Mouse (Mus musculus): ENCODE measurements around the gene Actr5. TPM values are rescaled to one million over a fixed set of nuclear protein-coding genes. Genes with fewer than 3 reads are reported as not detected.

The Actr5 gene
- polyA plus RNA-seq, 1 experiment: 0.53 TPM

DNA sequence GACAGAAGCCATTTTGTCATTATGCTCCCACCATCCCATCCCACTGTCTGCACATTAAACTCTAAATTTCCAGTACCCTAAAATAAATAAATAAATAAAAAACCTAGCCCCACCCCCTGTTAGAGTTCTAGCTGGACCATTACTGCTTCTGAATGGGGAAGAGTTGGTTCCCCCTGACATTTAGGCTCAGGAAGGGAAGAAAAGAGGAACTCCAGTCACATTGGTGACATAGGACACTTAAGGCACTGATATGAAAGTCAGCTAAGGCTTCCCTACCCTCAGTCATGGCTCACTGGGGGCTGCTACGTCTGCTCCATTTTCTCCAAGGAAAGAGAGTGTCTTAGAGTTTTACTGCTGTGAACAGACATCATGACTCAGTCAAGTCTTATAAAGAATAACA lies 27.9 kb upstream of the Actr5 start:
- no peaks in the 10 kb centered on the region for H3K9me3 ChIP-seq (ENCODE audit: control insufficient read depth, low read length)
- no peaks in the 10 kb centered on the region for H3K36me3 ChIP-seq (ENCODE audit: control insufficient read depth)
- TF ChIP-seq GATA1 (IDR thresholded peaks at IDR 0.05; ENCODE audit: low read length) (no peak), TAL1 (IDR thresholded peaks at IDR 0.05; ENCODE audit: low read length) (no peak)
- H3K4me1 ChIP-seq (ENCODE audit: control insufficient read depth): no peaks in the 10 kb centered on the region
- no peak overlapping the region for H3K4me3 ChIP-seq (replicated peaks)
- H3K27me3 ChIP-seq (ENCODE audit: control insufficient read depth): peaks cover 9% of the 10 kb centered on the region

DNA sequence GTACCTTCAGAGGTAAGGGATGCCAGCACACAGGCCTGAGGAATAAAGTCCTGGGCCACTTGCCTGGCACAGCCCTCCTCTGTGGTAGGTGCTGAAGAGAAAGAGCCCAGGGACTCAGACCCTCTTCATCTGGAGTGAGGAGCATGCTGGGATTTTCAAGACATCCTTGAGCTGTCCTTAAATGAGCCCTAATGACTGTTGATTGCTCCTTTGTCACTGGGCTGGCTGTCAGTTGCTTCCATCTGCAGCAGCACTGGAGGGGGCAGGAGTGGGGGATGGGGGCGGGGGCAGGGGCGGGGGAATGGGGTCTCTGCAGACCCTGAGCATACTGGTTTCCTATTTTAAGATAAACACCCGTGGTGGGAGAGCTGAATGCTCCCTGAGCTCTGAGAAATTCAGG lies 24.2 kb upstream of the Actr5 start:
- H3K9me3 ChIP-seq (ENCODE audit: control insufficient read depth, low read length): no peaks in the 10 kb centered on the region
- no peaks in the 10 kb centered on the region for H3K4me1 ChIP-seq (ENCODE audit: control insufficient read depth)
- H3K36me3 ChIP-seq (ENCODE audit: control insufficient read depth): no peaks in the 10 kb centered on the region
- H3K4me3 ChIP-seq (replicated peaks): no peak overlapping the region
- TF ChIP-seq TAL1 (IDR thresholded peaks at IDR 0.05; ENCODE audit: low read length) (no peak), GATA1 (IDR thresholded peaks at IDR 0.05; ENCODE audit: low read length) (no peak)
- peaks cover 9% of the 10 kb centered on the region for H3K27me3 ChIP-seq (ENCODE audit: control insufficient read depth)

DNA sequence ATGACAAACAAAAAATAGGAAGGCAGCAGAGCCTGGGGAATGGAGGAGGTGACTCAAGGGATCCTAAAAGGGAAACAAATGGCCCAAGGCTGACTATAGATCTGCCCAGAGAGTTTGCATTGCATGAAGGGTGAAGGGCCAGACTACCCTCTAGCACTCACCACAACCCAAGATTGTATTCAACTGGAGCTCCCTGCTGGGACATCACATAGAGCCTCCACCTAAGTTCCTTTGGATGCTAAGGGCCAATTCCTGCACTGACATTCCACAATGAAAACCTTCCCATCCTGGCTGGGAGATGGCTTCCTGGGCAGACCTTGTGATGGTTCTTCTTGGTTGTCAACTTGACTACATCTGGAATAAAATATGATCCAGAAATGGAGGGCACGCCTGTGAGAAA lies 23.4 kb upstream of the Actr5 start:
- Histone ChIP-seq H3K4me1 (ENCODE audit: control insufficient read depth) (no peaks in the 10 kb centered on the region), H3K4me3 (replicated peaks) (no peak overlapping the region), H3K27me3 (ENCODE audit: control insufficient read depth) (peaks cover 13% of the 10 kb centered on the region), H3K36me3 (ENCODE audit: control insufficient read depth) (no peaks in the 10 kb centered on the region), H3K9me3 (ENCODE audit: control insufficient read depth, low read length) (no peaks in the 10 kb centered on the region)
- TF ChIP-seq GATA1 (IDR thresholded peaks at IDR 0.05; ENCODE audit: low read length) (no peak), TAL1 (IDR thresholded peaks at IDR 0.05; ENCODE audit: low read length) (no peak)

DNA sequence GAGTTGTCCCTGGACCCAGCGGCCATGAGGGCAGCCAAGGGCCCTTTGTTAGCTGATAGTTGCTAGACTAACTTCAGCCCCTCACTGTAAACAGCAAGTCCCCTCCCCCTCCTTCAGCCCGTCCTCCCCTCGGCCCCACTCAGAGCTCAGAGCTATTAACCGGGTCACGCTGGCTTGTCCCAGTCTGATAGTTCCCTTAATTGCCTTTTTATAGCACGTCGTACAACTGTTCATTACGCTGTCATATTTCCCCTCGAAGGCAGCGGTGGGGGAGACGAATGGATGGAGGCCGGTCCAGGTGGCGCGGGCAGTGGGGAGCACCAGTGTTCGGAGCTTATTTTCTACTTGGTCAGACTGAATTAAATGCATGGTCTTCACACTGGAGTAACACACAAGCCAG lies 22.0 kb upstream of the Actr5 start:
- no peak for TF ChIP-seq GATA1 (IDR thresholded peaks at IDR 0.05; ENCODE audit: low read length)
- TF ChIP-seq TAL1 (IDR thresholded peaks at IDR 0.05; ENCODE audit: low read length): no peak
- peaks cover 26% of the 10 kb centered on the region for H3K27me3 ChIP-seq (ENCODE audit: control insufficient read depth)

DNA sequence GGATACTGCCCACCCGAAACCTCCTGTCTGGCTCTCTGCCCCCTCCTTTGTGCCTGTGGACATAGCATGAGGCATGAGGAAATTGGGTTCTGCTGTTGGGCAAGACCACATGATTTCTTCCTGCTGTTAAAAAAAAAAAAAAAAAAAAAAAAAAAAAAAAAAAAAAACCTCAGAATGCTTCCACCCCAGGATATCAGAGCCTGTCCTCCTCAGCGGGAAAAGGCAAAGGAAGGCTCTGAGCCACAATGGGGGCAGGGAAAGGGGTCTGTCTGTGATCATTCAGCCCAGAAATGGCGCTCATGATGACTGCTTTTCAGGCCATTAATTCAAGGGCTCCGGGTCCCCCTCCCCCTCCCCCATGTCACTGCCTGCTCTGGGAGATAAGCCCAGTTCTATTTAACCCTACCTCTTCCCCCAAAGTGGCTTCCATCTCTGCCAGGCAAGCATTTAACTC lies 18.1 kb upstream of the Actr5 start:
- H3K9me3 ChIP-seq (ENCODE audit: control insufficient read depth, low read length): no peaks in the 10 kb centered on the region
- no peaks in the 10 kb centered on the region for H3K4me1 ChIP-seq (ENCODE audit: control insufficient read depth)
- H3K36me3 ChIP-seq (ENCODE audit: control insufficient read depth): no peaks in the 10 kb centered on the region
- TF ChIP-seq TAL1 (IDR thresholded peaks at IDR 0.05; ENCODE audit: low read length): no peak
- TF ChIP-seq GATA1 (IDR thresholded peaks at IDR 0.05; ENCODE audit: low read length): no peak
- peaks cover 61% of the 10 kb centered on the region for H3K27me3 ChIP-seq (ENCODE audit: control insufficient read depth)
- no peak overlapping the region for H3K4me3 ChIP-seq (replicated peaks)

More for the DNA sequence above, 22.0 kb upstream of the Actr5 start:
- H3K9me3 ChIP-seq (ENCODE audit: control insufficient read depth, low read length): no peaks in the 10 kb centered on the region
- H3K36me3 ChIP-seq (ENCODE audit: control insufficient read depth): no peaks in the 10 kb centered on the region
- H3K4me1 ChIP-seq (ENCODE audit: control insufficient read depth): no peaks in the 10 kb centered on the region
- no peak overlapping the region for H3K4me3 ChIP-seq (replicated peaks)

DNA sequence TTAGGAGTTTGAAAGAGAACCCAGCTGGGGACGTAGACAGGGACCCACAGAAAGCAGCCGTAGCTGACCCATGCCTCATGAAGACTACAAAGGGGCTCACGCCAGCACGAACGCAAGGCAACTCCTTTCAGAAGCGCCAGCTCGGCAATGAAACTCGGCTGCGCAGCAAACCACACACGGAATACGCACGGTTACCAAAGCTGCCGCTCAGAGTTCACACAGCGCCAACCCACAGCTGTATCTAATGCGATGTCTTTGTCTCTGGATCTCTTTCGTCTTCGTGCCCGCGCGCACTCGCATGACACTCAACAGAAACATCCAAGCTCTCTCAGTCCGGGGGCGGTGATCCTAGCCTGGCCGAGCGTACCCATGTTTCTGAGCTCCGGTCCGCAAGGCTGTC lies 15.0 kb upstream of the Actr5 start:
- Histone ChIP-seq H3K4me1 (ENCODE audit: control insufficient read depth) (no peaks in the 10 kb centered on the region), H3K36me3 (ENCODE audit: control insufficient read depth) (no peaks in the 10 kb centered on the region), H3K27me3 (ENCODE audit: control insufficient read depth) (peaks cover 86% of the 10 kb centered on the region), H3K9me3 (ENCODE audit: control insufficient read depth, low read length) (peaks cover 10% of the 10 kb centered on the region; the same call in 1 of the 2 replicates), H3K4me3 (replicated peaks) (no peak overlapping the region)
- no peak for TF ChIP-seq GATA1 (IDR thresholded peaks at IDR 0.05; ENCODE audit: low read length)
- no peak for TF ChIP-seq TAL1 (IDR thresholded peaks at IDR 0.05; ENCODE audit: low read length)

DNA sequence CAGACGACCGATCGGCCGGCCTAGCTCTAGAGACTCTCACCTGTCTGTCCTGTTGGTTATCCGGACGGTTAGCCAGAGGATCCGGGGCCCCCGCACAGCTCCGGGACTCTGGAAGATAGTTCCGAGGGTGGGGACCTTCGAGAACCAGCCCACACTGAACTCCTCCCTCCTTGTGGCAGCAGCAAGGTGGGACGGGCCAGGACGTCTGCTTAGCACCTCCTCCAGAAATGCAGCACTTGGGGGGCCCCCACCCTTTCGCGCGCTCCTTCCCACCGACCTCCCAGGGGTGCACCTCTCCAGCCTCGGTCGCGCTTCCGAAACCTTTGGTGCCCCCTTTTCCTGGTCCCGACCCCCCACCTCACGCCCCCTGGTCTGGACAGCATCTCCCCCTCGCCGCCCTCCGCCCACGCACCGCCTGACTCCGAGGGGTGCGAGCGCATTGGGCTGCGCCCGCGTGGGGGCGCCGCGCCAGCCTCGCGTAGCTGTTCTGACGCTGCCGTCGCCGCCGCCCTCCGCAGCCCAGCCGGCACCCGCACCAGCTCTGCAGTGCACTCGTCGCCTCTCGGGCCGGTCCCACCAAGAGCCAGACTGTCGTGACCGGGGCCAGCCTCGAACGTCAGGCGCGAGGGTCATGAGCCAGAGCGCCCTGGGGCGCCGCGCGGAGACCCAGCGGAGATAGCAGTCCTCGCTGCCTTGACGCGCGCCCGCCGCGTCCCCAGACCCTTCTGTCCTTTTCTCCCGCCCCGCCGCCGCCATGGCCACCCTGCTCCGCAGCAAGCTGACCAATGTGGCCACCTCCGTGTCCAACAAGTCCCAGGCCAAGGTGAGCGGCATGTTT lies 14.0 kb upstream of the Actr5 start, which contains the start of gene Slc32a1:
Gene Slc32a1, plus strand, starts transcription at position 280 of the 838 bp plus-strand sequence.
- Histone ChIP-seq H3K27me3 (ENCODE audit: control insufficient read depth) (peaks cover 96% of the 10 kb centered on the region), H3K9me3 (ENCODE audit: control insufficient read depth, low read length) (peaks cover 10% of the 10 kb centered on the region; the same call in 1 of the 2 replicates), H3K36me3 (ENCODE audit: control insufficient read depth) (no peaks in the 10 kb centered on the region), H3K4me3 (replicated peaks) (no peak within 1 kb of the TSS), H3K4me1 (ENCODE audit: control insufficient read depth) (no peaks in the 10 kb centered on the region)
- no peak for TF ChIP-seq GATA1 (IDR thresholded peaks at IDR 0.05; ENCODE audit: low read length)

DNA sequence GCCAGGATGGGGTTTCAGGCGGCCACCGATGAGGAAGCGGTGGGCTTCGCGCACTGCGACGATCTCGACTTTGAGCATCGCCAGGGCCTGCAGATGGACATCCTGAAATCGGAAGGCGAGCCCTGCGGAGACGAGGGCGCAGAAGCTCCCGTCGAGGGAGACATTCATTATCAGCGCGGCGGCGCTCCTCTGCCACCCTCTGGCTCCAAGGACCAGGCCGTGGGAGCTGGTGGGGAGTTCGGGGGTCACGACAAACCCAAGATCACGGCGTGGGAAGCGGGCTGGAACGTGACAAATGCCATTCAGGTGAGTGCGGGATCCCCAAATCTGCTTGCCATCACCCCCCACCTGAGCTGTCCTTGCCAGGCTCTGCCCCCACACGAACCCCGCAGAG lies 13.4 kb upstream of the Actr5 start:
- Histone ChIP-seq H3K27me3 (ENCODE audit: control insufficient read depth) (peaks cover 99% of the 10 kb centered on the region), H3K4me3 (replicated peaks) (no peak overlapping the region), H3K9me3 (ENCODE audit: control insufficient read depth, low read length) (peaks cover 10% of the 10 kb centered on the region; the same call in 1 of the 2 replicates), H3K36me3 (ENCODE audit: control insufficient read depth) (no peaks in the 10 kb centered on the region), H3K4me1 (ENCODE audit: control insufficient read depth) (no peaks in the 10 kb centered on the region)
- TF ChIP-seq GATA1 (IDR thresholded peaks at IDR 0.05; ENCODE audit: low read length) (no peak), TAL1 (IDR thresholded peaks at IDR 0.05; ENCODE audit: low read length) (no peak)

DNA sequence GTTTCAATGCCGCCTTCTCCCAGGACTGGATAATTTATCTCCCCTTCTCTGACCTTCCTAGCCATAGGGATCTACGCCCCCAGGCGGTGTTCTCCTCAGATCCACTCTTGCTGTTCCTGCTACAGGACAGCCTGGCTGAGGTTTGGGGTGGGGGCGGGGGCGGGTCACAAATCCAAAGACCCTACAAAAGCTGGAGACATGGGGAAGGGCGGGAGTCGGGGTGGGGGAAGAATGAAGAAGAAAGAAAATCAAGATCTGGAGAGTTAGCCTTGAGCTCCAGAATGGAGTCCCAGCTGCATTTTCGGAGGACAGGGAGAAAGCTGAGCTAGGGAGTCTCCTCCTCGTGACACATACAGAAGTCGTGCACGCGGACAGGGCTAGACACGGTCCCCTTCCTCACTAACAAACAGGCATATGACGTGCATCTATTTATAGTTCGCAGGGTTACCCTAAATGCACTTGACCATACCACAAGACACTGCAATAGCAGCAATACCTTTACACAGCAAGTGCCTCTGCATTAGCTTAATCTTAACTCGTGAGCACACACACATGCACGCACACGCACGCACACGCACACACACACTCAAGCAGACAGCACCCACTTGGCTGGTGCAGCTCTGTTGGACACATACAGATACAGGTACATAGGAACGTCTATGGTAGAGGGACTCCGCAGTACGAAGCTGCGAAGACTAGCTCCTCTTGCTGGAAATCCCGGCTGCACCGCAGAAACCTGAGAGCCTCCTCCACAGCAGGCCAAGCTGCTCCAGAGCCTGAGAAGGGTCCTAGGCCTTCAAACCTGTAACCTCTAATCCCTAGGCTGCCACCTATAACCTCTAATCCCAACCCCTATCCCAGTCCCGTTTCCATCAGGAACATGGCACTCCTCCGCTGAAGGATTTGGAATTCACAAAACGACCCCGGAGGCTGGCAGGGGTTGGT lies 12.7 kb upstream of the Actr5 start:
- Histone ChIP-seq H3K4me3 (replicated peaks) (no peak overlapping the region), H3K36me3 (ENCODE audit: control insufficient read depth) (no peaks in the 10 kb centered on the region), H3K4me1 (ENCODE audit: control insufficient read depth) (no peaks in the 10 kb centered on the region), H3K9me3 (ENCODE audit: control insufficient read depth, low read length) (peaks cover 10% of the 10 kb centered on the region; the same call in 1 of the 2 replicates), H3K27me3 (ENCODE audit: control insufficient read depth) (peaks cover 99% of the 10 kb centered on the region)
- TF ChIP-seq GATA1 (IDR thresholded peaks at IDR 0.05; ENCODE audit: low read length) (no peak), TAL1 (IDR thresholded peaks at IDR 0.05; ENCODE audit: low read length) (no peak)

All from erythroblast, embryonic 14.5 days (primary cell).